Mouse (Mus musculus) gonadal fat pad, adult 2 months (tissue): ENCODE results near the gene Slc4a1ap. TPM values are rescaled to one million over a fixed set of nuclear protein-coding genes. Genes with fewer than 3 reads are reported as not detected.
A peak's percentile ranks its signal among the peaks of the same experiment; 100 is the strongest.
"Not testable (repeated sequence)": the region's sequence is repeated elsewhere in the genome, so short reads cannot be mapped to it uniquely, and the experiment has no call there.

Source experiments
- DNase-seq: peaks from one replicate; pipeline ENCODE4 v3.0.0-alpha.2; 2012; ENCODE audit warnings: low read depth
- polyA plus RNA-seq: library from polyadenylated mRNA; depleted of rRNA; stranded (reverse); fragments of >200 nt; gene quantifications from 2 replicates; pipeline ENCODE4 v1.2.3, GENCODE M21; 2012; rRNA removed

Gene Slc4a1ap
- polyA plus RNA-seq = 12.6 and 14.5 TPM in 2 replicates

GRCm38 (mm10) chr5:31526354-31527116 is at the start of gene Slc4a1ap:
Slc4a1ap (plus strand) TSS chr5:31526995.
- DNase-seq = peak; percentile 37

GRCm38 (mm10) chr5:31480536-31480935 is 46.3 kb upstream of the Slc4a1ap start:
- DNase-seq = no peak

GRCm38 (mm10) chr5:31485440-31485839 is 41.4 kb upstream of the Slc4a1ap start, which contains the start of gene 4930548H24Rik:
4930548H24Rik (plus strand) TSS chr5:31485740.
- DNase-seq = no peak

GRCm38 (mm10) chr5:31487889-31488288 is 38.9 kb upstream of the Slc4a1ap start:
- DNase-seq = no peak

- no peak for DNase-seq
Measured at GRCm38 (mm10) chr5:31489116-31489769, 37.6 kb upstream of the Slc4a1ap start.

- DNase-seq = no peak
Measured at GRCm38 (mm10) chr5:31492031-31492430, 34.8 kb upstream of the Slc4a1ap start.

GRCm38 (mm10) chr5:31494513-31495297 is 32.1 kb upstream of the Slc4a1ap start, which contains the start of gene Gpn1:
Gpn1 (plus strand) TSS chr5:31494741.
- DNase-seq = peak; percentile 55

- DNase-seq = no peak
Measured at GRCm38 (mm10) chr5:31504843-31505242, 22.0 kb upstream of the Slc4a1ap start.

- DNase-seq = no peak
Measured at GRCm38 (mm10) chr5:31512481-31512880, 14.3 kb upstream of the Slc4a1ap start.

GRCm38 (mm10) chr5:31520556-31520955 is 6.2 kb upstream of the Slc4a1ap start:
- DNase-seq = no peak

- DNase-seq = no peak
Measured at GRCm38 (mm10) chr5:31527117-31527680, 404 bp downstream of the Slc4a1ap start.

GRCm38 (mm10) chr5:31527707-31528106 is 912 bp downstream of the Slc4a1ap start, which contains the start of gene Supt7l:
Supt7l (minus strand) TSS chr5:31527807.
- not testable (repeated sequence) for DNase-seq

- no peak for DNase-seq
Measured at GRCm38 (mm10) chr5:31528560-31528959, 1.8 kb downstream of the Slc4a1ap start.

- no peak for DNase-seq
Measured at GRCm38 (mm10) chr5:31535228-31535627, 8.4 kb downstream of the Slc4a1ap start.

- DNase-seq = no peak
Measured at GRCm38 (mm10) chr5:31559401-31559800, 32.6 kb downstream of the Slc4a1ap start.

GRCm38 (mm10) chr5:31560352-31560751 is 33.6 kb downstream of the Slc4a1ap start:
- DNase-seq = no peak

- no peak for DNase-seq
Measured at GRCm38 (mm10) chr5:31562036-31562666, 35.4 kb downstream of the Slc4a1ap start.

GRCm38 (mm10) chr5:31563496-31563895 is 36.7 kb downstream of the Slc4a1ap start:
- DNase-seq = no peak

GRCm38 (mm10) chr5:31563905-31564304 is 37.1 kb downstream of the Slc4a1ap start:
- no peak for DNase-seq

GRCm38 (mm10) chr5:31564976-31565375 is 38.2 kb downstream of the Slc4a1ap start:
- peak; percentile 91 for DNase-seq

GRCm38 (mm10) chr5:31566026-31566425 is 39.2 kb downstream of the Slc4a1ap start:
- no peak for DNase-seq
